Mouse (Mus musculus) heart, embryonic 14.5 days (tissue): ENCODE results near the gene Scarb1. TPM values are rescaled to one million over a fixed set of nuclear protein-coding genes. Genes with fewer than 3 reads are reported as not detected.

Experiments used
- ATAC-seq: fragments of 200-750 bp; cut with Nextera tagmentation; 2 replicates; pipeline ENCODE4 v1.8.0; 2017; ENCODE audit warnings: low read depth, moderate TSS enrichment; ENCODE audit not compliant: insufficient number of reproducible peaks, insufficient read depth, low FRiP score
- H3K27ac ChIP-seq, 2 experiments: fragments of 200-500 bp in 1 of 2; fragments of 300-500 bp in 1 of 2; sonication (generic) in 1 of 2; replicated peaks in 1 of 2; 2 replicates each; pipeline ENCODE4 v1.5.1; 2012 to 2014; ENCODE audit warnings: low read depth in 2 of 2, low read length in 2 of 2, control low read depth in 1 of 2, mild to moderate bottlenecking in 1 of 2, mixed read lengths in 1 of 2; ENCODE audit not compliant: control insufficient read depth in 1 of 2, insufficient read depth in 1 of 2
- H3K27me3 ChIP-seq: fragments of 300-500 bp; sonication (generic); 2 replicates; pipeline ENCODE4 v1.6.1; 2014; ENCODE audit warnings: mild to moderate bottlenecking, low read length, control low read depth; ENCODE audit not compliant: control insufficient read depth, insufficient read depth
- H3K36me3 ChIP-seq: fragments of 300-500 bp; sonication (generic); 2 replicates; pipeline ENCODE4 v1.6.1; 2014; ENCODE audit warnings: mild to moderate bottlenecking, control low read depth, low read length, mixed read lengths; ENCODE audit not compliant: control insufficient read depth, insufficient read depth
- H3K4me1 ChIP-seq, 2 experiments: fragments of 200-500 bp in 1 of 2; fragments of 300-500 bp in 1 of 2; sonication (generic) in 1 of 2; 2 replicates each; pipeline ENCODE4 v1.6.1; 2012 to 2014; ENCODE audit warnings: low read length in 2 of 2, control low read depth in 1 of 2, mixed read lengths in 1 of 2; ENCODE audit not compliant: control insufficient read depth in 2 of 2, insufficient read depth in 2 of 2
- H3K4me2 ChIP-seq: fragments of 300-500 bp; sonication (generic); 2 replicates; pipeline ENCODE4 v1.6.1; 2014; ENCODE audit warnings: mild to moderate bottlenecking, low read length
- H3K4me3 ChIP-seq, 2 experiments: fragments of 200-500 bp in 1 of 2; fragments of 300-500 bp in 1 of 2; sonication (generic) in 1 of 2; 2 replicates each; pipeline ENCODE4 v1.5.1; 2012 to 2014; ENCODE audit warnings: low read length in 2 of 2, mild to moderate bottlenecking in 2 of 2, control low read depth in 1 of 2, low read depth in 1 of 2, moderate library complexity in 1 of 2; ENCODE audit not compliant: control insufficient read depth in 1 of 2, insufficient read depth in 1 of 2
- H3K9ac ChIP-seq: fragments of 300-500 bp; sonication (generic); 2 replicates; pipeline ENCODE4 v1.6.1; 2014; ENCODE audit warnings: mild to moderate bottlenecking, low read length
- H3K9me3 ChIP-seq: fragments of 300-500 bp; sonication (generic); 2 replicates; pipeline ENCODE4 v1.6.1; 2016; ENCODE audit warnings: low read length, control low read depth; ENCODE audit not compliant: control insufficient read depth
- WGBS: fragments of 180-500 bp; shearing (Covaris S2); extraction: QIAGEN DNeasy Blood & Tissue Kit; methylation state at CpG from one replicate; pipeline ENCODE4 v1.1.7; 2014; 5-methylcytosine and 5-hydroxymethylcytosine counted together
- polyA plus RNA-seq: library from polyadenylated mRNA; unstranded; fragments of >200 nt; fragmentation: Nextera tagmentation; extraction: Ambion mirVana; gene quantifications from 2 replicates; pipeline ENCODE4 v1.2.1, GENCODE M21; 2014

Gene Scarb1
- polyA plus RNA-seq, 1 experiment from 2014 or later, result 61.6 TPM

GRCm38 (mm10) chr5:125270587-125271130 is 70.2 kb downstream of the Scarb1 start:
- 14% methylated on average over 12 of the region's 12 CpGs for WGBS
- no peak overlapping the region for H3K4me2 ChIP-seq

GRCm38 (mm10) chr5:125269836-125270235 is 71.1 kb downstream of the Scarb1 start:
- no peaks in the 10 kb centered on the region for H3K27me3 ChIP-seq
- no peak overlapping the region for H3K4me2 ChIP-seq
- no peaks in the 10 kb centered on the region for H3K36me3 ChIP-seq
- no peak overlapping the region for H3K4me3 ChIP-seq
- H3K9ac ChIP-seq, result no peak overlapping the region
- H3K4me1 ChIP-seq, result peaks cover 28 to 67% of the 10 kb centered on the region in 2 experiments
- no peak overlapping the region for H3K27ac ChIP-seq
- ATAC-seq, result no peak
- H3K9me3 ChIP-seq, result no peaks in the 10 kb centered on the region
- WGBS, result 88% methylated on average over 7 of the region's 7 CpGs

More at GRCm38 (mm10) chr5:125270587-125271130, 70.2 kb downstream of the Scarb1 start:
- H3K9ac ChIP-seq, result no peak overlapping the region
- ATAC-seq, result no peak
- H3K36me3 ChIP-seq, result no peaks in the 10 kb centered on the region
- no peaks in the 10 kb centered on the region for H3K27me3 ChIP-seq
- no peaks in the 10 kb centered on the region for H3K9me3 ChIP-seq
- no peak overlapping the region for H3K4me3 ChIP-seq
- H3K27ac ChIP-seq, result no peak overlapping the region
- peaks cover 25 to 67% of the 10 kb centered on the region in 2 experiments for H3K4me1 ChIP-seq

GRCm38 (mm10) chr5:125269399-125269798 is 71.5 kb downstream of the Scarb1 start:
- H3K27me3 ChIP-seq, result no peaks in the 10 kb centered on the region
- no peak overlapping the region for H3K9ac ChIP-seq
- H3K4me1 ChIP-seq, result peaks cover 29 to 69% of the 10 kb centered on the region in 2 experiments
- no peaks in the 10 kb centered on the region for H3K36me3 ChIP-seq
- H3K9me3 ChIP-seq, result no peaks in the 10 kb centered on the region
- H3K4me2 ChIP-seq, result no peak overlapping the region
- no peak for ATAC-seq
- 82% methylated on average over 8 of the region's 8 CpGs for WGBS
- H3K27ac ChIP-seq, result no peak overlapping the region
- no peak overlapping the region for H3K4me3 ChIP-seq

- H3K4me1 ChIP-seq, result peaks cover 23 to 59% of the 10 kb centered on the region in 2 experiments
- no peak overlapping the region for H3K4me3 ChIP-seq
- peak overlapping the region; percentile 28; the same call in 1 of the 2 replicates for H3K9ac ChIP-seq
- H3K27me3 ChIP-seq, result no peaks in the 10 kb centered on the region
- no peaks in the 10 kb centered on the region for H3K36me3 ChIP-seq
- no peak for ATAC-seq
- H3K27ac ChIP-seq, result peak overlapping the region in 1 of 2 experiments; percentile 66; a peak in 1 of 4 replicates
- no peaks in the 10 kb centered on the region for H3K9me3 ChIP-seq
- WGBS, result 15% methylated on average over 10 of the region's 10 CpGs
- H3K4me2 ChIP-seq, result peak overlapping the region; percentile 62
These were observed 72.7 kb downstream of the Scarb1 start for GRCm38 (mm10) chr5:125268033-125268765.

GRCm38 (mm10) chr5:125267150-125267961 is 73.5 kb downstream of the Scarb1 start:
- Histone ChIP-seq H3K4me1 (peaks cover 23 to 58% of the 10 kb centered on the region in 2 experiments), H3K4me3 (peak overlapping the region in 1 of 2 experiments; percentile 13; a peak in 2 of 4 replicates), H3K9ac (peak overlapping the region; percentile 30; the same call in 1 of the 2 replicates), H3K9me3 (no peaks in the 10 kb centered on the region), H3K36me3 (no peaks in the 10 kb centered on the region), H3K4me2 (peak overlapping the region; percentile 62), H3K27ac (peak overlapping the region; percentile 47 to 66; a peak in 3 of 4 replicates), H3K27me3 (no peaks in the 10 kb centered on the region)
- ATAC-seq, result no peak
- 31% methylated on average over 35 of the region's 35 CpGs for WGBS

- no peaks in the 10 kb centered on the region for H3K27me3 ChIP-seq
- no peaks in the 10 kb centered on the region for H3K9me3 ChIP-seq
- WGBS, result 42% methylated on average over 9 of the region's 9 CpGs
- no peak overlapping the region for H3K4me2 ChIP-seq
- no peak overlapping the region for H3K9ac ChIP-seq
- peaks cover 22 to 55% of the 10 kb centered on the region in 2 experiments for H3K4me1 ChIP-seq
- no peak overlapping the region for H3K4me3 ChIP-seq
- H3K36me3 ChIP-seq, result no peaks in the 10 kb centered on the region
- ATAC-seq, result no peak
- H3K27ac ChIP-seq, result peak overlapping the region in 1 of 2 experiments; percentile 10; a peak in 1 of 4 replicates
These were observed 74.8 kb downstream of the Scarb1 start for GRCm38 (mm10) chr5:125266128-125266527.

- WGBS, result 4% methylated on average over 17 of the region's 17 CpGs
- Histone ChIP-seq H3K27ac (peak overlapping the region in 1 of 2 experiments; percentile 41; a peak in 2 of 4 replicates), H3K4me2 (peak overlapping the region; percentile 44), H3K36me3 (no peaks in the 10 kb centered on the region), H3K9ac (peak overlapping the region; percentile 38; the same call in 1 of the 2 replicates), H3K4me1 (peaks cover 21 to 46% of the 10 kb centered on the region in 2 experiments), H3K27me3 (no peaks in the 10 kb centered on the region), H3K4me3 (no peak overlapping the region), H3K9me3 (no peaks in the 10 kb centered on the region)
- ATAC-seq, result no peak
These were observed 76.2 kb downstream of the Scarb1 start for GRCm38 (mm10) chr5:125264700-125265099.
